Mouse (Mus musculus): ENCODE data around the gene Zcchc3.
"Not testable (repeated sequence)": the region's sequence is repeated elsewhere in the genome, so short reads cannot be mapped to it uniquely, and the experiment has no call there.

Gene Zcchc3

DNA sequence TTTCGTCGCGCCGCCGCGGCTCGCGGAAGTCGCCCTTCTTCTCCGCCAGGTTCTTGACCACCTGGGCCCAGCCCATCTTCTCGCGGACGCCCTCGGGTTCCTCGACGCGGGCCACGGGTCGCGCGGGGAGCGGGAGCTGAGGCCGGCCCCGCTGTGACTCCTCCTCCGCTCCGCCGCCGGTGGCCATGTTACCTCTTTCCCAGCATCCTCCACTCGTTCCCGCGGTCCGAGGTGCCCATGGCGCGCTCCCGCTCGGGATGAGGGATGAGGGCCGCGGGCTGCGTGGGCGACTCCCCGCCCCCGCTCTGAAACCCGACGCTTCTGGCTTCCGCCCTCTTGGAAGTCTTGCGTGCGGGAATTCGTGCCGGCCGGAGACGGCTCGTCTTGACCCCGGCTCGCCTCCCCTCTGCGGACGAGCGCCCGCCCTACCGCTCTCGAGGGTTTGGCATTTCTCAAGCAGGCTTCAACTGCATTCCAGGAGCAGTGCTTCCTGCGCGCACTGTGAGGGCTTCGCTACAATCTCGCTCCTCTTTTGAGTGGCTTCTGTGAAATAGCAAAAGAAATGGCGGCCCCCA lies at the start of gene Zcchc3:
Gene Zcchc3, minus strand, starts transcription at position 437 of the 575 bp plus-strand sequence.
- peak; percentile 93 for DNase-seq (ENCODE audit: extremely low spot score, low spot score)

DNA sequence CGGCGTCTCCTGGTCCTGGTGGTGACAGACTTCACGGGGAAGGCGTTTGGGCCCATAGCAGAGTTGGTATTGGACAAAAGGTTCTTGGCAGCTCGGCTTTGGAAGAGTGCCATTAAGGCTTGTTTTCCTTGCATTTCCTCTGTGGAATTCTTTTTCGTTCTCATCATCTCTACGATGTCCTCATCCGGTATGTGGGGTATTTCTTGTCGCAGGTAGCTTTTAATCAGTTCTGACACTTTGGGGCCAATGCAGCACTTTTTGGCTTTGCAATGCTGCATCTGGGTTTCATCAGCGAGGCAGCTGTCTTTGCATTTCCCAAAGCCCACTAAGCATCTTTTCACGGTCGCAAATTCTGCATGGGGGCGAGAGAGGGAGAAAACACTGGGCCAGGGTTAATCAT lies 44.4 kb upstream of the Zcchc3 start:
- no peak for DNase-seq (ENCODE audit: extremely low spot score, low spot score)

DNA sequence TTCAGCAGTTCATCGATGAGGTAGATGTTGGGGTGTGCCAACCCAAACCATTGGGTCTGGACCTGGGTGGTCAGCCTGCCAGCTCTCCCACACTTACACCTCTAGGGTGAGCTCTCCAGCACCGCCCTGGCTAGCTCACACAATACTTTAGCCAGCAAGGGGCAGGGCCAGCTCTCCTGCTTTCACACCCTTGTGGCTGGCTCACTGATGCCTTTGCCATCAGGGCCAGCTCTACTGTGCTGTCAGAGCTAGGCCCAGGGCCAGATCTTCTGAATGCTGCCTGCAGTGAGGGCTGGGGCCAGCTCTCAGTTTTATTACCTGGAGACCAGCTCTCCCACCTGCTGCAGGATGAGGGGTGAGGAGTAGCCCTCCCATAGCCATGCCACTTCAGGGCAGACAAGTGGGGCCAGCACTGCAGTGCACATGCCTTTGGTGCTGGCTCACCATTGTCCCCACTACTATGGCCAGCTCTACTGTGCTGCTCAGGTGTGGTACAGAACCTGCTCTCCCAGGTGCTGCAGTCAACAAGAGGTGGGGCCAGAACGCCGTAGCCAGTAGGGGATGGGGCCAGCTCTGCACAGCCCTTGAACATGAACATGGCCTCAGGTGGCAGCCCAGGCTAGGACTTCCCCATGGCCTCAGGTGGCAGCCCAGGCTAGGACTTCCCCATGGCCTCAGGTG lies 37.4 kb upstream of the Zcchc3 start:
- no peak for DNase-seq (ENCODE audit: extremely low spot score, low spot score)

DNA sequence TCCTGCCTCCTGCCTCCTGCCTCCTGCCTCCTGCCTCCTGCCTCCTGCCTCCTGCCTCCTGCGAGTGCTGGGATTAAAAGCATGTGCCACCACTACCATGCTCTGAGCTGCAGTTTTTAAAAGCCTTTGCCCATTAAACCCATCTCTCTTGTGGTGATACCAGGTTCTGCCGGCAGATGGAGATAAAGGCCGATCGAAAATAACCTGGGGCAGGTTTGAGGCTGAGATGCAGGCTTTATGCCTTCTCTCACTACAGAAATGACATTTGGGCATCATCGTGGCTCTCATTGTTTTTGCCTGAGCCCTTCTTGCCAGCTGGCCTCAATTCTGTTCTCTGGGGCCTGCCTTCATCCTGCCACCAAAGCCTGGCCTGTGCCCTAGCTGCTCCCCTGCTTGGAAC lies 35.4 kb upstream of the Zcchc3 start:
- peak; percentile 63 for DNase-seq (ENCODE audit: extremely low spot score, low spot score)

DNA sequence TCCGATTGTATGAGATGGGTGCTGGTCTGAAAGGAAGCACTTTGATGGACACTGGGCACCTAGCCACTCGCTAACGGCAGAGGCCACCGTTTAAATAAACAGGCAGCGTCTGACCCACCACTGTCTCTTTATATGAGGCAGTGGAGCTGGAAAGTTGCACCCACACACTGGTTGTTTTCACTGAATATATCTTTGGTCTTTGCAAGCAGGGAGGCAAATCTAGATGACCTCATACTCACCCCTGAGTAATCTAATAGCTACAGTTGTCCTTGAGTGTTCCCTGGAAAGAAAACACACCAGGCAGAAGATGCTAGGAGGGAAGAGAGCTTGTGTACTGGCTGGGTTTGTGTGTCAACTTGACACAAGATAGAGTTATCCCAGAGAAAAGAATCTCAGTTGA lies 32.6 kb upstream of the Zcchc3 start:
- DNase-seq (ENCODE audit: extremely low spot score, low spot score) = no peak

DNA sequence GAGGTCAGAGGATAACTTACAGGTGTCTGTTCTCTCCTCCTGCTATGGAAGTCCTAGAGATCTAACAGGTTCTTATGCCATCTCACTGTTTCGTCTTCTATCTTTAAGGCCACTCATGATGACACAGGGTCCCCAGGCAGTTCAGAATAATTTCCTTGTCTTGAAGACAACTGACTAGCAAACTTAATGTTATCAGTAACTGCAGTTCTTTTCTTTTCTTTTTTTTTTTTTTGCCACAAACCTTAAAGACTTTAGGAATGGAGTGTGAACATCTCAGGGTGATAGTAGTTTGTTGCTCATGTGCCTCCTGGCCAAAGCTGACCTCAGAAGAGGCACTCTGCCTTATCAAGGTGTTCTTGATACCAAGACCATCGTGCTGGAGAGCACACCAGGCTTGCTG lies 31.8 kb upstream of the Zcchc3 start:
- DNase-seq (ENCODE audit: extremely low spot score, low spot score) = no peak

DNA sequence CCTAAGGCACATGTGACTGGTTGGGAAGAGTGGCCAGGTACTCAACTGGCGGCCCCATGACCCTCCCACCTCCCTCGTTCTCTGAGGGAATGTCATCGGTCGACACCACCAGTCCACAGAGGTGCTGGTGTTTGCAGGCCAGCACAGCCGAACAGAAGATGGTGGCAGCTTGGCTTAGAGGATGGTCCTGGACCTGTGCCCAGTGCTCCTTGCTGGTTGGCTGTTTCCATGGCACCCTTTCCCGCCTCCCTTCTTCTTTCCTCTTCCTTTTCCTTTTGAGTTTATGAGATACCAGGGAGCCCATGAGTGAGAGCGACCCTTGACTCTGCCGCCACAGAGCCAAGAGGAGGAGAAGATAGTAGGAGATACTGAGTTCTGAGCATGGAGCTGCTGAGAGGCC lies 28.5 kb upstream of the Zcchc3 start:
- no peak for DNase-seq (ENCODE audit: extremely low spot score, low spot score)

DNA sequence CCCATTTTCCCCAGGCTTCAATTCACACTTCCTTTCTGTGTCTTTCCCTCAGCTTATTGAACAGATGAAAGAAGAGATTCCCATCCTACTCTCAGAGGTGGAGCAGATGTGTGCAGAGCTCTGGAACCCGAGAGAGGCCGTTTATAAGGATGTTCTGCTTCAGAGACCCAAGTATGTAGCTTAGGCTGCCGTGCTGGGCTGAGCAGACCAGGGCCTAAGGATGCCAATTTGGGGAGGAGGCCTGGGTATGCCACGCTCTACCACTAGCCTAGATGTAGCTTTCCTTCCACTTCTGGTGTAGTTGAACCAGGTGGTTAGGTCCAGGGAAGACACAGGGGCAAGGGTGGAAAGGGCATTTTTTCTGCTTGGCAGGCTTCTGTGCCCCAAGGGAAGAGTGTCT lies 27.5 kb upstream of the Zcchc3 start:
- DNase-seq (ENCODE audit: extremely low spot score, low spot score) = no peak

DNA sequence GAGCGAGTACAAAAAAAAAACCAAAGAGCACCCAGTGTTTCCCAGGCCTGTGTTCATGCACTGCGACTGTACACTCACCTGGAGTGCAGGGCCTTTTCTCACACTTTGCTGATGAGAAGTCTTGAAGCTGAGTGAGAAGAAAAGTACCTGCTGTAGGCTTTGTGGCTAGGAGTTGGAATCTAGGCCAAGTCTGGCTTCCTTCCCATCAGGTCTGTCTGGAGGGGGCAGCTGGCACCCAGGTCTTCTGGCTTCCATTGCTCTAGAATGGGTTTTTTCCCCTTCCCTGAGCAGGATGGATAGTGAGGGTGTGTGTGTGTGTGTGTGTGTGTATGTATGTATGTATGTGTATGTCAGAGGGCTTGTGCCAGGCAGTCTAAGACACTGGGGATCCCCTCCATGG lies 25.0 kb upstream of the Zcchc3 start:
- DNase-seq (ENCODE audit: extremely low spot score, low spot score) = no peak

DNA sequence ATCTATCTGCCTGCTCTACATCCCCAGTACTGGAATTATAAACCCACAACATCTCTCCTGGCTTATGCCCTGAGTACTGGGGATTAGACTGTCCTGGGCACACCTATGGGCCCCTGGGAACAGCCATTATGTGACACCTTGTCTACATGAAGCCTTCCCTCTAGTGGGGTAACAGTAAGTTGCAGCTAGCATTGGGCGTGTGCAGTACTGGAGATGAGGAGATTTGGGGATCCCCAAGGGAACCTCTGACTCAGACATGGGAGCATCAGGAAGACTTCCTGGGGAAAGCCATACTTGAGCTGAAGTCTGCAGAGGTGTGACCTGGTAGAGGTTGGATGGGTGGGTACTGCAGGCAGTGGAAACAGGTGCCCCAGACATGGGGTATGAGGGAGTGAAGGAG lies 24.1 kb upstream of the Zcchc3 start:
- no peak for DNase-seq (ENCODE audit: extremely low spot score, low spot score)

DNA sequence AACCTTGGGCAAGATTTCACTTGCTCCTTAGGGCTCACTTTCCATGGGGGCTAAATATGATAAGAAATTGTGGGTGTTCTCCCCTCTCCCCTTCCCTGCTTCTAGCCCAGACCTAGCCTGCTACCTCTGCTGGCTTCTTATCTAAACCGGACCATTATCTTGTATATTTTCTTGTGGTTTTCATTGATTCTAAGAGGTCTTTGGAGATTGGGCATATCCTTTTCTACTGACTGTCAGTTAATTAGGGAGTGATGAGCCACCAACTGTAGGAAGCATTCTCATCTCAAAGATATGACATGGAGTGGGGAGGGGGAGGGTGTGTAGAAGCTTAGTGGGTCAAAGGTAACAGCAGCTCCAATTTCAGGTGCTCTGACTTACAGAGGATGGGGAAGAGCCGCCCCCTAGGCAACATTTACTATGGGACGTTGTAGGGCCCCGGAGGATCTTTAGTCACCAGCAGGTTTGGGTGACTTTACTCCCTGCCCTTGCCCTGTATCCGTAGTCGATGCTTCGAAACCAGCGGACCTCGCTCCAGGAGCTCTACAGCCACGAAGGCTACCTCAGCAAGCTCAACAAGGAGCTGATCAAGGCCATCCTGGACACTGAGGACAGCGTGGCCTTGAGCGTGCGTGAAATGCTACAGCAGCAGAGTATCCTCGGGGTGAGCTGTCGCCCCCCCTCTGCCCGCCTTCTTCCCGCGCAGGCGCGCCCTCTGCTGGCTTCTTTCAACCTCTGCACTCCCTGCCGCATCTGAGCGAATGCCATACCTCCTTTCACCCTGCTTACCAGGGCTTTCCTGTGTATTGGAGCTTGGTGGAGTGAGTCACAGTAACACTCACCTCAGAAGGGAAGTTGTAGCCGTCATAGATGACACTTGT lies 22.4 kb upstream of the Zcchc3 start:
- DNase-seq (ENCODE audit: extremely low spot score, low spot score) = peak; percentile 87

DNA sequence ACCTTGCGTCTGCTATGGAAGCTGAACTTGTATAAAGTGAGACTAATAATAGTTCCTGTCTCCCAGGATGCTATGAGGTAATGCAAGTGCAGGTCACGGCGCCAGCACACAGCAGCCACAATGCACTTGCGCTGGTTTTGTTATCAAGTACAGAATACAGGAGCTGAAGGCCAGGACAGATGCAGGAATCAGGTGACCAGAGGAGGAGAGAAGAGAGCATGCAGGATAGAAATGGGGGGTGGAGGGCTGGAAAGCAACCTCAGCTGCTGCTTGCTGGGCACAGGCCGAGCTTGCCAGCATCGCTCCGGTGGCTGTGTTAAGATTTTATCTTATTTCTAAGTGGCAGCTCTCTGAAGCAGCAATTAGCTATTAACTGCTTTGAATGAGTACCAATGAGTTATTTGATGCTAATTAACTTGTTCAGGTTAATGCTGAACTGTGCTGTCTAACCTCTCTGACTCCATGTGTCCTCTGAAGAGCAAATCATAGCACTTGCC lies 21.6 kb upstream of the Zcchc3 start:
- DNase-seq (ENCODE audit: extremely low spot score, low spot score) = no peak

DNA sequence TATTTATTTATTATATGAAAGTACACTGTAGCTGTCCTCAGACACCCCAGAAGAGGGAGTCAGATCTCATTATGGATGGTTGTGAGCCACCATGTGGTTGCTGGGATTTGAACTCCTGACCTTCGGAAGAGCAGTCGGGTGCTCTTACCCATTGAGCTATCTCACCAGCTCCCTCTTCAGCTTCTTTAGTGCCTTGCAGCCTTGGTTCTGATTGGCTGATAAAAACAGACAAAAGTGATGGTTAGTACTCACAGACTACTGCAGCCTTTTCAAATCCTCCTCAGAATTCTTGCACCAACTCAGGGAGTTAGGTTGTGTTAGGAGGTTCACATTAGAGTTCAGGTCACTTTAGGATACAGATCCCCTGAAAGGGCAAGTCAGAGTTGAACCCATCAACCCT lies 13.7 kb upstream of the Zcchc3 start:
- not testable (repeated sequence) for DNase-seq (ENCODE audit: extremely low spot score, low spot score)

DNA sequence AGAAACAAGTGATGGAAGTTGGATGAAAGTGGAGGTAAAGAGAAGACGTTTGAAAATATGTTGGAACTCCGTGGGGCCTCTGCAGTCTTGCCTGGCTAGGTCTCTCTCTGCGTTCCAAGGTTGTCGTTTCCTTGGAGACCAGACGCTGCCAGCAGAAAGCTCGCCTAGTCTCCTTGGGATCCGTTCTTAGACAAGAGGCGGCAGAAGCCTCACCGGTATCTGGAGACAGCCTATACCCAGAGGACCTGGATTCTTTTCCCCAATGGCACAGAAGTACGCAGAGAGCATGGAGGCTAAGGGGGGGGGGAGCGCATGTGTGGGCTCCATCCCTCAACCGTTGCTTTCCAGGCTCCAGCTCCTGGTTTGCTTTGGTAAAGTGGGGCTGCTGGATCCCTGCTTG lies 12.7 kb upstream of the Zcchc3 start:
- DNase-seq (ENCODE audit: extremely low spot score, low spot score) = no peak

DNA sequence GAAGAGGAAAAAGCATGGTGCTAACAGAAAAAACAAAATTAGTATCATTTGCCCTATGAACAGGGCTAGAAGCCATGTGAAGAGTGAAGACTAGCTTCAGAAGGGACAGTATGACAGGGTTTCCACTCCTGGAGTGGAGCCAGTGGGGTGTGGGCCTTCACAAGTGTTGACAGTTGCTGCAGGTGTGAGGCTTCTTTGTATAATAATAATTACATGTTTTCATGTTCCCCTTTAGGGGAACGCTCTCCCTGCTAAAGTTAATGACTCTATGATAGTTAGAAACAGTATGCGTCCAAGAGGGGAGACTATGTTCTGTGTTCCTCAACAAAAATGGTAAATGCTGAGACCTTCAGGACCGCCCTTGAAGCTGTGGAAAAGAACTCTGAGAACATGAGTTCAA lies 959 bp upstream of the Zcchc3 start:
- no peak for DNase-seq (ENCODE audit: extremely low spot score, low spot score)

DNA sequence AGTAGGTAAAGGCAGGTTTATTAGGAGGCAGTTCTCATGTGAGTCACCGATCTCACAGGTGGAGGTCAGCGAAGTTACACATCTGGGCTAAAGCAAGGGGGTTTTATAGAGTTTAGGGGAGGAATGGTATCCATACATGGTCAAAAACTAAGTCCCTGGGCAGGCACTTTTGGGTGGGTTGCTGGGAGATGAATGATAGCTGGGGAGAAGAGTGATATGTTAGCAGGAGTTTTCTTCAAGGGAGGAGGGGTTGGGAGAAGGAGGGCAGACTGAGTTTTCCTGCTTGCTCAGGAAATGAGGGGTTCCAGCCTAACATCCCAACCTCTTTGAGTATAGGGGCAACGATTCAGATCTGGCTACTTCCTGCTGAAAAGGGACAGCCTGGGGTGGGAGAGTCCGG lies 460 bp upstream of the Zcchc3 start, which contains the start of gene 6820408C15Rik:
Gene 6820408C15Rik, plus strand, starts transcription at position 301 of the 400 bp plus-strand sequence.
- DNase-seq (ENCODE audit: extremely low spot score, low spot score) = no peak

DNA sequence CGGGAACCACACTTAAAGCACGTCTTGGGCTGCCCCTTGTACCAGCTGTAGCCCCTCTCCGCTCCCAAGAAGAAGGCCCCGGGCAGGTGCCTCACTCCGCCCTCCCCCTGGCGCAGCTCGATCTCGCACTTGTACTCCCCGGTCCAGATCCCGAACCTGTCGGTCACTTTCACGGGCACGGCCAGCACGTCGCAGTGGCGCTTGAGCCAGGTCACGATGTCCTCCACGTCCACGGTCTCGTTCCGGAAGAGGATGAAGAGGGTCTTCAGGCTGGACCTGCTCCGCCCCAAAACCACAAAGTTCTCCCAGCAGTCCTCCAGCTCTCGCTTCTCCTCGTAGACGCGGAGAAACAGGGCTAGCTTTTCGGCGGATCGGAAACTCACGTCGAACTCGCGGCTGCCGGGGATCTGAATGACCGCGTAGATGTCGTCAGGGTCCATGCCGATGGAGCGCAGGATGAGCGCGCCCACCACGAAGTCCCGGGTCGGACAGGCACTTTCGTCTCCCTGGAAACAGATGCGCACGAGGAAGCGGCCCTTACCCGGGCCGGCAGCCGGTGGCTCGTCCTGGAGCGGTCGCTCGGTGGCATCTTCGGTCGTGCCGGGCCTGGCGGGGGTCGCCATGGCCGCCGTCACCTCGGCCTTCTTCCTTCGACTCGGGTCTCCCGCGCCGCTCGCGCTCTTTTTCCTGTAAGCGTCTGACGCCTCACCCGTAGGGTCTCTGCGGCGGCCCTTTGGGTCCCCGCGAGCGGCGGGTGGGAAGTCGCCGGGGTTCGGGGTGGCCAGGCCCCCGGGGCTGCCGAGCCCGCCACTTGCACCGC lies 852 bp downstream of the Zcchc3 start:
- DNase-seq (ENCODE audit: extremely low spot score, low spot score) = no peak

DNA sequence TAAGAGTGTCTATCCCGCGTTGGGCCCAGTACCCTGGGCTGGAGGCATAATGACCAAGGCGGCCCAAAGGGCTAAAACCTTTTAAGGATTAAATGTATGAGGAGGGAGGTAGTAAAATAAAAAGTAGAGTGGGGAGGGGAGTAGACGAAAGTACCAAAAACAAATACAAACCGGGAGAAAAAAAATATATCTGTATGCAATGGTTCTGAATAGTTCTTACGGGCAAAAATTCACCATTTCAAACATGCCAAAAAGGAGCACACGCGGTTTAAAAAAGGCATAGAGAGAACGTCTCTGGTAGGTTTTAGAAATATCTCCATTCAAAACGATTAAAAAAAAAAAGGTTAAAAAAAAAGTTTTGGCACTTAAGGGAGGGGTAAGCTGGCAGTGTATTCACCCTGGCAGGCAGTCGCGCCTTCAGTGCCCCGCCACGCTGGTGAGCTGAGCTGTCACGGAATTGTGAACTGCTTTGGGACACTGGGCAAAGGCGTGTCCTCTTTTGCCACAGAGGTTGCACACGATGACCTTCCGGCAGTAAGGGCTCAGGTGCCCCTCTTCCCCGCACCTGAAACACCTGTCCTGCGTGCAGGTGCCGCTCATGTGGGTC lies 1.6 kb downstream of the Zcchc3 start:
- DNase-seq (ENCODE audit: extremely low spot score, low spot score) = no peak

DNA sequence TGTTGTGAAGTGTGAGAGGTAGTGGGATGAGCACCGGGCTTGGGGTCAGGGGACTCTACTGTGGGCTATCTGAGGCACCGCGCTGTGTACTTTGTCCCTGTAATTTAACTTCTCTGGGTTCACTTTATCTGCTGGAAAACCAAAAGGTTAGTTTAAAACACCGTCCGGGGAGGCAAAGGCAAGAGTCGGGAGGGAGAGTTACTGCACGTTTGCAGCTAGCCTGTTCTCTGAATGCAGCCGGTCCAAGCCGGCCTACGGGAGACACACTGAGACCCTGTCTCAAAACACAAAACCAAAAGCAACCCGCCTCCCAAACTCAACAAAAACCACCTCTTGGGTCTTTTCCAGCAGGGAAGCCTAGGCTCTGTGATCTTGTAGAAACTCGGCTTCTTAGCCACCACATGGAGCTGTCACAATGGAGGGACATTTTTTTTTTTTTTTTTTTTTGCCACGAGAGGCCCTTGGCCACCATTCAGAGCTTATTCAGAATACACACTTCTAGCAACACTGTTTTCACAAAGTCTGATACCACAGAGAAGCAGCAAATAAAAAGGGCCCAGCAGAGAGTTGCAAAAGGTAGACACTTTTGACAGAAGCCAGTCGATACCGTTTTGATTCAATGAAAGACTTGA lies 2.2 kb downstream of the Zcchc3 start:
- peak; percentile 47 for DNase-seq (ENCODE audit: extremely low spot score, low spot score)

DNA sequence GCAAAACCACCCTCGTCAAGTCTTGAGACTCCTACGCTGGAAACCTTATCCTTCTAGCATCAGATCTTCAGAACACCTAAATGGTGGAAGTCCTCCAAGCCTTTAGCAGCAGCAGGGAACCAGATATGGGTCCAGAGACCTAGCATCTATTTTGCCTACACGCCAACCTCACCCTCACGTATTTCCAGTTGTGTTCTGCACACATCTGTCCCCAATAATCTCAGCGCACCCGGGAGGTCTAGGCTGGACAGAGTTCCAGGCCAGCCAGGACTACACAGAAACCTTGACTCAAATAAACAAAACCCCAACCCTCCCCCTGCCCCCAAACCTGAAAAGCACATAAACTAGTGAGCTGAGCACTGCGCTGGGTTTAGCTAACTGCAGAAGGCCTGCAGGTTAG lies 3.4 kb downstream of the Zcchc3 start:
- no peak for DNase-seq (ENCODE audit: extremely low spot score, low spot score)
